Mouse (Mus musculus): ENCODE data around the gene Pgk1.

Gene Pgk1

DNA sequence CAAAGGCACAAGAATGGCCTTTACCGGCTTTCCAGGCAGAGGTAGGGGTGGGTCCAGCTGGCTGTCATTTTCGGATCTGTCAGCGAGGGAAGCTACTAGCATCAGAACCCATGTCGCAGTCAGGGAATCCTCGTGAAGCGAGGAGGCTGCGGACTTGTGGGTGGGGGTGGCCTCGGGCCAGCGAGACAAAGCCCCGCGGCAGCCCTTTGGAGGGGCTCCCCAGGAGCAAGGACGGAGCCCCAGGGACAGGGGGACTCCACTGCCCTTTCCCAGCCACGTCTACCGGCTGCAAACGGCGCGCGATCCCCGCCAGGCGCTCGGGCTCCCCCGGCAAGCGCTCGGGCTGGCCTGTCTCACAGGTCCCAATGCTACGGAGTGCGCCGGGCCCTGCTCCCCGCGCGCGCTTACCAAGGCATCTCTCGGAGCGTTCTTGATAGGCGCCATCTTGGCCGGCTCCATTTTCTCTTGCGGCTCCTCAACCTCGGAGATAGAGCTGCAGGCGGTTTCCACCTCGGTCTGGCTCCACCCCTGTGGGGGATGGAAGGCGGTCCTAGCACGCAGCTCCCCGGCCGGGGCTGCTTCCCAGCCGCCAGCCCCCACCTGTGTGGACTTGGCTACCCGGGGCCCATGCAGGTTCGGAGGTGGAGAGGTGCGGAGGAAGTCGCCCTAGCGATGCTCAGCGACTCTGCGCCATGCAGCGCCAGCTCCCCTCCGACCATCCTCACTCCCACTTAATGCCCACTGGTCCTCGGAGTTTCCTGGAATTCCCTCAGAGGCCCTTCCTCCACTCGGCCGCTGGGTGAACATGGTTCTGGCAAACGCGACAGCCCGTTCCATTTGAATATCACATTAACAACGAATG lies 32.5 kb downstream of the Pgk1 start:
- DNase-seq, result peak; percentile 75 to 81

DNA sequence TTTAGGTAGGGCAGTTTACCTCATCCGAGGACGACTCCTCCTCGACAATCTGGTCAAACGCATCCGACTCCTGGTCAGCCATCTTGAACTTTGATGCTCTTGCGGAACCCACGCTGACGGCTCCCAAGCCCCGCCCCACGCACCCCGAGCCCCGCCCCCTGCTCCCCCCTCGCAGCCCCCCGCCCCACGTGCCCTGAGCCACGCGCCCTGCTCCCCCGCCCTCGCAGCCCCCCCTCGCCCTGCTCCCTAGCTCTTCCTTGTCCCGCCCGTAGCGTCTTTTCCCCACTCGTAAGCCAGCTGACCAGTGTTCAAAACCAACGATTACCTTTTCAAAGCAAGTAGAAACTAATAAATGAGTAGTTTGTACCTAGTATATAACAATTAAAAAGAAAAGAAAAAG lies 34.2 kb downstream of the Pgk1 start, which contains the start of gene Taf9b:
Taf9b (minus strand) TSS at position 101 of the 400 bp plus-strand sequence.
- no peak for DNase-seq

Measured in lung, postnatal 4 days (tissue).